Mouse (Mus musculus) right cerebral cortex, adult 18-20 months (tissue): ENCODE data around the gene Kif11.

Experiments
- DNase-seq: peaks from one replicate; pipeline ENCODE4 v3.0.0; 2022; ENCODE audit warnings: mixed read lengths

Gene Kif11

DNA sequence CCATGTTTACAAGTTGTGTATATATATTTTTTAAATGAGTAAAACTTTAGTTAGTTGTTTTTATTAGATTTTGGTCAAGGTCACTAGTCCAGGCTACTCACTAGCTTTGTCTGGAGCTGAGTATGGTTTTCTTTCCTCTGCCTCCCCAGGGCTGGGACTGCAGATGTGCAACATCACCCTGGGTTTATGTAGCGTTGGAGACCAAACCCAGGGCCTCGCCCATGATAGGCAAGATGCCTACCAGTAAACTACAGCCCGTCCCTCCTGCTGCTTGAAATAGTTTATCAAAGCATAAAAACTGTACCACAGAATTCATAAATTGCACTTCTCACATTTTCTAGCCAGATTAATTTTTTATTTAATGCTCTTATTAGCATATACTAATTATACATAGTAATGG is 73.0 kb downstream of the Kif11 start:
- DNase-seq, result no peak

DNA sequence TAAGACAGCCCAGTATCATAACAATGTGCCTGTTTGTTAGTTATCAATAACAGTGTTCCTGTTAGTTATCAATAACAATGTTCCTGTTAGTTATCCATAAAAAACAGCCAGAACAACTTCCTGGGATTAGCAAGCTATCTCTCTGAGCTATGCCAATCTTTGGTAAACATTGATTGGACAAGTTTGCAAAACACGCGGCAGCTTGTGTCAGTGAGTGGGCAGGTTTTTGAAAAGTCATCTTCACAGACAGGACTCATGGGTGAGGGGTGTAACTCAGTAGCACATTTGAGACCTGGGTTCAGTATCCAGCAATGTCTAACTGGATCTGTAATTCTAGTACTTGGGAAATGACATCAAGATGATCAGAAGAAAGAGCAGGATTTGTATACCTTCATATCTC is 79.3 kb downstream of the Kif11 start:
- no peak for DNase-seq

DNA sequence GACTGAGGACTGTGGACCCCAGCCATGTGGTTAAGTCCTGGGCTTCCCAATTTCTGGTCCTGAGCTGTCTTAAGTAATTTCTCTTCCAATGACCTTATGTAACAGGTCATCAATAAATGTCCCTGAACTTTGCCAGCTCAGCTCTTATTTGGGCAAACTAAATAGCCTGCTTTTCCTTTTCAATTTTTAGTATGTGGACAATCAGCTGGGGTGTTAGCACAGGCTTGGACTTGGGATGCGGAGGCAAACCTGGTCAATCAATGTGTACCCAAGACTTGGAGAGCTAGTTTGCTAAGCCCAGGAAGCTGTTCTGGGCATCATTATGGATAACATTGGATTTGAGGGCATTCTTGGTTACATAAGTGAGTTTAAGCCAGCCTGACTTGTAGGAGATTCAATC is 79.8 kb downstream of the Kif11 start:
- DNase-seq, result no peak

DNA sequence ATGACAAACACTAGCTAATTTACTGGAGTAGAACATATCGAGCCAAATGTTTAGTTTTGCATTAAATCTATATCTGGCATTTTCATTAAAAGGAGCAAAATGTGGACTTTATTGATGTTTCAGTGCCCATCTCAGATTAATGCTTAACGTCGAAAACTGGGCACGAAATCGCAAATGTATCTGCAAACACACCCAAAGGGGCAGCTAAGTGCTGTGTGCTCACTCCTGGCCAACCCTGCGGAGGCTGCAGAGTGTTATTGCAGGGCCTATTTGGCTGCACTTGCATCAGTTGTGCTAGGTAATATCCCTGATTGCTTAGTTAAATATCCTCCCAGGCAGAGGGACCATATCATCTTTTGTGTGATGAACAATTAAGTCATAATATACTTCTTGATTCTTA is 81.8 kb downstream of the Kif11 start:
- DNase-seq, result no peak

DNA sequence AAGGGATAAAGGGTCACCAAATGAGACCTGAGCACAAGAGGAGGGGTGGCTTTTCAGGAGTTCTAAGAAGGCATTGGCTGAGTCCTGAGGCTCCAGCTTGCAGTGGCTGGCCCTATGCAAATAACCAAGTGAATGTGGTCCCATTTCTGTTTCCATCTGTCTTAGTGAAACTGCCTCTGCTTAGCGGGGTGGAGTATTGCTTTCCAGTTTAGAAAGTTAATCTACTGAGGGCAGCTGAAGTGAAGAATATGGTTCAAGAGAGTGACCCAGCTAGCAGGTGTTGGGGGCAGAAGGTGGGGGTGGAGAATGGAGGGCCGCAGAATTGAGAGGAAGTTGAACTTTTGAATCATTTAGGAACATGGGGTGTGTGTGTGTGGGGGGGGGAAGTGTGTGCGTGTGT is 90.2 kb downstream of the Kif11 start:
- DNase-seq, result no peak

DNA sequence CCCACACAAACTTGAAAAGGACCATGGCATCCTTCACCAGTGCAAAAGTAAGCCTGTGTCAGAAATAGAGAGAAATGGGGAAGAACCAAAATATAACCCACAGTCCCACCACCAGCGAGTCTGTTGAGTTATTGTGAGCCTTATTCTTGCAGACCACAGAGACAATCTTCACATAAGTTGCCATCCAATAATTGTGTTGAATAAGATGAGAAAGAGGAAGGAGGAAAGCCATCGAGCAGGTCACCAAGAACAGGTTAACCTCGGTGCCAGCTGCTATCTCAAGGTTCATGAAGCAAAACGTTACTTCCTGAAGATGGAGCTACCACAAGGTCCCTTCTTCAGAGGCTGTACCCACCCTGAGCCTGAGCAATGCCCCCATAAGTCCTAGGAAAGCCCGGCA is 90.8 kb downstream of the Kif11 start:
- no peak for DNase-seq

DNA sequence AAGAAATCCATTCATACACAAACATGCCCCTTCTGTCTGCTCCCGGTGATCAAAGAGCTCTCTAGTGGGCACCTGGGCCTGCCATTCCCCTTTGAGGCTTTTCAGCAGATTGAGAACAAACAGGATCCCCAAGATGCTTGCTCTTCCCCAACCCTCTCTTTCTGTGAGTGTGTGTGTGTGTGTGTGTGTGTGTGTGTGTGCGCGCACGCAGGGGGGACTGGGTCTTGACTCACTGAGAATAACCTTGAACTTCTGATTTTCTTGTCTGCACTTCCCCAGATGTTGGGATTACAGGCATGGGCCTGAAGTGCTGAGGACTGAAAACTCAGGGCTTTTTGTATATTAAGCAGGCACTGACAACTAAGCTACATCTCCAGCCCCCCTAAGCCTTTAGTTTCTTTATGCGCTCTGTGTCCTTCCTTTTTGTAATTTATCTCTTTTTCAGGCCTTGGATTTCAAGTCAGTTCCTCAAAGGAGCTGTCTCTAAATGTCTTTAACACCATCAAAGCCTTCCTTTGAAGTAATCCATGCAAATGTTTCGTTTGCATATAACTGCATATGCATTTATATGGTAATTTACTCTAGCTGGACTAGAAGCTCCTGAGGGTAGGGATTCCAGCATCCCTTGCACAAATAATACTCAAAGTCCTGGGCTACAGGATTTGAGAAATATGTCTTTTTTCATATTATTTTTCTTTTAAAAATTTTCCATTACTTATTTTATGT is 92.8 kb downstream of the Kif11 start:
- no peak for DNase-seq
